Mouse (Mus musculus) adrenal gland, adult 2 months (tissue): ENCODE measurements around the gene Ccng2. TPM values are rescaled to one million over a fixed set of nuclear protein-coding genes. Genes with fewer than 3 reads are reported as not detected.

Source experiments
- polyA plus RNA-seq: library from polyadenylated mRNA; depleted of rRNA; stranded (reverse); fragments of >200 nt; gene quantifications from 2 replicates; pipeline ENCODE4 v1.2.3, GENCODE M21; 2012; rRNA removed
- total RNA-seq, 2 experiments: library from RNA; stranded (reverse); gene quantifications; 2 replicates each; pipeline ENCODE4 v1.2.3; 2021

Ccng2 gene
- total and polyA plus RNA-seq, 3 experiments: 19.0 to 56.3 (median 30.9) TPM

Other genes starting within 250 kb of the Ccng2 start
- gene Sowahb, start 222.2 kb upstream of the Ccng2 start, total RNA-seq: under 1 TPM in 1 of 2 experiments, not detected in 1; 0.07 TPM
- gene Sowahb, start 222.2 kb upstream of the Ccng2 start, polyA plus RNA-seq: not detected in 2 replicates
- 10 to 100 TPM; 41.3 to 51.4 TPM for gene Sept11, start 173.8 kb upstream of the Ccng2 start, total RNA-seq
- gene Sept11, start 173.8 kb upstream of the Ccng2 start, polyA plus RNA-seq: 8.4 and 9.4 TPM in 2 replicates
- gene Ccni, start 60.8 kb upstream of the Ccng2 start, total RNA-seq: 100 to 1,000 TPM; 220 to 233 TPM
- 169 and 270 TPM in 2 replicates for gene Ccni, start 60.8 kb upstream of the Ccng2 start, polyA plus RNA-seq
- gene 2010109A12Rik, start 60.7 kb upstream of the Ccng2 start, total RNA-seq: 1 to 10 TPM in 1 of 2 experiments, under 1 TPM in 1; 0.73 to 1.6 TPM
- gene 2010109A12Rik, start 60.7 kb upstream of the Ccng2 start, polyA plus RNA-seq: not detected in 2 replicates